Mouse (Mus musculus) hindbrain, postnatal 0 days (tissue): Measurements from ENCODE around the gene Mfsd6l. TPM values are rescaled to one million over a fixed set of nuclear protein-coding genes. Genes with fewer than 3 reads are reported as not detected.

ENCODE experiments used
- ATAC-seq: fragments of 200-750 bp; cut with Nextera tagmentation; 2 replicates; pipeline ENCODE4 v1.8.0; 2017; ENCODE audit warnings: mild to moderate bottlenecking, moderate TSS enrichment, moderate library complexity
- DNase-seq: peaks from one replicate; pipeline ENCODE4 v3.0.0-alpha.2; 2015; ENCODE audit warnings: low spot score
- H3K27ac ChIP-seq: fragments of 300-500 bp; sonication (generic); 2 replicates; pipeline ENCODE4 v1.5.1; 2014; ENCODE audit warnings: mild to moderate bottlenecking
- H3K27me3 ChIP-seq: fragments of 300-500 bp; sonication (generic); 2 replicates; pipeline ENCODE4 v1.6.1; 2014; ENCODE audit warnings: low read length, mixed read lengths; ENCODE audit not compliant: insufficient read depth
- H3K36me3 ChIP-seq: fragments of 300-500 bp; sonication (generic); 2 replicates; pipeline ENCODE4 v1.6.1; 2014; ENCODE audit warnings: low read length, mixed read lengths; ENCODE audit not compliant: insufficient read depth
- H3K4me1 ChIP-seq: fragments of 300-500 bp; sonication (generic); 2 replicates; pipeline ENCODE4 v1.6.1; 2014; ENCODE audit warnings: antibody characterized with exemption, low read length, mixed read lengths; ENCODE audit not compliant: insufficient read depth
- H3K4me2 ChIP-seq: fragments of 300-500 bp; sonication (generic); 2 replicates; pipeline ENCODE4 v1.6.1; 2014; ENCODE audit warnings: low read depth, mild to moderate bottlenecking, low read length, moderate library complexity, mixed read lengths
- H3K4me3 ChIP-seq: fragments of 300-500 bp; sonication (generic); 2 replicates; pipeline ENCODE4 v1.5.1; 2014; ENCODE audit warnings: low read length
- H3K9ac ChIP-seq: fragments of 300-500 bp; sonication (generic); replicated peaks from 2 replicates; pipeline ENCODE4 v1.6.1; 2014; ENCODE audit warnings: mild to moderate bottlenecking, low read length, moderate library complexity, mixed read lengths
- H3K9me3 ChIP-seq: fragments of 300-500 bp; sonication (generic); 2 replicates; pipeline ENCODE4 v1.6.1; 2016; ENCODE audit warnings: low read length, mixed read lengths
- CTCF ChIP-seq: IDR thresholded peaks from 2 replicates; pipeline ENCODE4 v1.5.1; 2016; ENCODE audit warnings: antibody characterized with exemption, control low read depth, low read depth
- WGBS: fragments of 180-500 bp; shearing (Covaris S2); extraction: QIAGEN DNeasy Blood & Tissue Kit; methylation state at CpG from one replicate; pipeline ENCODE4 v1.1.7; 2014; 5-methylcytosine and 5-hydroxymethylcytosine counted together
- polyA plus RNA-seq: library from polyadenylated mRNA; unstranded; fragments of >200 nt; fragmentation: Nextera tagmentation; extraction: Ambion mirVana; gene quantifications from 2 replicates; pipeline ENCODE4 v1.2.1, GENCODE M21; 2015
- total RNA-seq: library from RNA; depleted of rRNA; stranded (reverse); fragments of >200 nt; gene quantifications from 2 replicates; pipeline ENCODE4 v1.2.3, GENCODE M21; 2014

Mfsd6l gene
- total and polyA plus RNA-seq, 2 experiments from 2014 or later: 0.10 to 0.11 TPM

- ATAC-seq (no peak), DNase-seq (no peak)
- Histone ChIP-seq H3K4me2 (no peak overlapping the region), H3K4me3 (no peak overlapping the region), H3K4me1 (no peaks in the 10 kb centered on the region), H3K9me3 (no peaks in the 10 kb centered on the region), H3K36me3 (no peaks in the 10 kb centered on the region), H3K27me3 (no peaks in the 10 kb centered on the region), H3K27ac (no peak overlapping the region), H3K9ac (no peak overlapping the region)
- no peak for TF ChIP-seq CTCF
- WGBS: 72% methylated on average over 4 of the region's 4 CpGs
These were observed 20.0 kb upstream of the Mfsd6l start for GRCm38 (mm10) chr11:68536026-68536425.

GRCm38 (mm10) chr11:68536465-68536864 is 19.5 kb upstream of the Mfsd6l start:
- no peaks in the 10 kb centered on the region for H3K4me1 ChIP-seq
- no peak for TF ChIP-seq CTCF
- ATAC-seq (no peak), DNase-seq (peak; percentile 41)
- no peaks in the 10 kb centered on the region for H3K9me3 ChIP-seq
- 47% methylated on average over 4 of the region's 4 CpGs for WGBS
- no peak overlapping the region for H3K4me2 ChIP-seq
- no peak overlapping the region for H3K4me3 ChIP-seq
- no peaks in the 10 kb centered on the region for H3K36me3 ChIP-seq
- no peaks in the 10 kb centered on the region for H3K27me3 ChIP-seq
- H3K9ac ChIP-seq: no peak overlapping the region
- H3K27ac ChIP-seq: no peak overlapping the region

- Histone ChIP-seq H3K9me3 (no peaks in the 10 kb centered on the region), H3K4me3 (no peak overlapping the region), H3K4me2 (no peak overlapping the region), H3K36me3 (no peaks in the 10 kb centered on the region), H3K27ac (no peak overlapping the region), H3K4me1 (no peaks in the 10 kb centered on the region), H3K9ac (no peak overlapping the region), H3K27me3 (no peaks in the 10 kb centered on the region)
- no peak for TF ChIP-seq CTCF
- ATAC-seq (no peak), DNase-seq (no peak)
- WGBS: 62% methylated on average over 5 of the region's 5 CpGs
These were observed 16.4 kb upstream of the Mfsd6l start for GRCm38 (mm10) chr11:68539621-68540020.

- peak; percentile 67 for TF ChIP-seq CTCF
- Histone ChIP-seq H3K4me3 (no peak overlapping the region), H3K9ac (no peak overlapping the region), H3K27me3 (no peaks in the 10 kb centered on the region), H3K9me3 (no peaks in the 10 kb centered on the region), H3K36me3 (no peaks in the 10 kb centered on the region), H3K27ac (no peak overlapping the region), H3K4me1 (no peaks in the 10 kb centered on the region), H3K4me2 (no peak overlapping the region)
- ATAC-seq (no peak), DNase-seq (peak; percentile 32)
- WGBS: 10% methylated on average over 8 of the region's 8 CpGs
These were observed 11.4 kb upstream of the Mfsd6l start for GRCm38 (mm10) chr11:68544554-68544953.

GRCm38 (mm10) chr11:68545172-68545571 is 10.8 kb upstream of the Mfsd6l start:
- no peaks in the 10 kb centered on the region for H3K36me3 ChIP-seq
- no peaks in the 10 kb centered on the region for H3K27me3 ChIP-seq
- no peaks in the 10 kb centered on the region for H3K9me3 ChIP-seq
- no peak overlapping the region for H3K27ac ChIP-seq
- H3K9ac ChIP-seq: no peak overlapping the region
- no peak overlapping the region for H3K4me2 ChIP-seq
- DNase-seq (no peak), ATAC-seq (no peak)
- no peak overlapping the region for H3K4me3 ChIP-seq
- WGBS: 57% methylated on average over 7 of the region's 7 CpGs
- no peaks in the 10 kb centered on the region for H3K4me1 ChIP-seq
- no peak for TF ChIP-seq CTCF

- Histone ChIP-seq H3K4me3 (no peak overlapping the region), H3K9me3 (no peaks in the 10 kb centered on the region), H3K9ac (no peak overlapping the region), H3K4me1 (no peaks in the 10 kb centered on the region), H3K27ac (no peak overlapping the region), H3K27me3 (no peaks in the 10 kb centered on the region), H3K36me3 (no peaks in the 10 kb centered on the region), H3K4me2 (no peak overlapping the region)
- no peak for TF ChIP-seq CTCF
- 86% methylated on average over 8 of the region's 8 CpGs for WGBS
- no peak for ATAC-seq
- no peak for DNase-seq
These were observed 10.2 kb upstream of the Mfsd6l start for GRCm38 (mm10) chr11:68545682-68546222.

- Histone ChIP-seq H3K36me3 (no peaks in the 10 kb centered on the region), H3K4me2 (no peak overlapping the region), H3K27ac (no peak overlapping the region), H3K27me3 (no peaks in the 10 kb centered on the region), H3K9ac (no peak overlapping the region), H3K9me3 (no peaks in the 10 kb centered on the region), H3K4me1 (no peaks in the 10 kb centered on the region), H3K4me3 (no peak overlapping the region)
- 58% methylated on average over 2 of the region's 2 CpGs for WGBS
- no peak for TF ChIP-seq CTCF
- DNase-seq: no peak
- no peak for ATAC-seq
These were observed 8.5 kb upstream of the Mfsd6l start for GRCm38 (mm10) chr11:68547484-68547883.
